Mouse (Mus musculus): ENCODE measurements around the gene Ddx52. TPM values are rescaled to one million over a fixed set of nuclear protein-coding genes. Genes with fewer than 3 reads are reported as not detected.

The Ddx52 gene
- 33.8 to 41.8 TPM (median 39.4 TPM) in 4 replicates for total RNA-seq (2023; ENCODE audit: inconsistent age)

DNA sequence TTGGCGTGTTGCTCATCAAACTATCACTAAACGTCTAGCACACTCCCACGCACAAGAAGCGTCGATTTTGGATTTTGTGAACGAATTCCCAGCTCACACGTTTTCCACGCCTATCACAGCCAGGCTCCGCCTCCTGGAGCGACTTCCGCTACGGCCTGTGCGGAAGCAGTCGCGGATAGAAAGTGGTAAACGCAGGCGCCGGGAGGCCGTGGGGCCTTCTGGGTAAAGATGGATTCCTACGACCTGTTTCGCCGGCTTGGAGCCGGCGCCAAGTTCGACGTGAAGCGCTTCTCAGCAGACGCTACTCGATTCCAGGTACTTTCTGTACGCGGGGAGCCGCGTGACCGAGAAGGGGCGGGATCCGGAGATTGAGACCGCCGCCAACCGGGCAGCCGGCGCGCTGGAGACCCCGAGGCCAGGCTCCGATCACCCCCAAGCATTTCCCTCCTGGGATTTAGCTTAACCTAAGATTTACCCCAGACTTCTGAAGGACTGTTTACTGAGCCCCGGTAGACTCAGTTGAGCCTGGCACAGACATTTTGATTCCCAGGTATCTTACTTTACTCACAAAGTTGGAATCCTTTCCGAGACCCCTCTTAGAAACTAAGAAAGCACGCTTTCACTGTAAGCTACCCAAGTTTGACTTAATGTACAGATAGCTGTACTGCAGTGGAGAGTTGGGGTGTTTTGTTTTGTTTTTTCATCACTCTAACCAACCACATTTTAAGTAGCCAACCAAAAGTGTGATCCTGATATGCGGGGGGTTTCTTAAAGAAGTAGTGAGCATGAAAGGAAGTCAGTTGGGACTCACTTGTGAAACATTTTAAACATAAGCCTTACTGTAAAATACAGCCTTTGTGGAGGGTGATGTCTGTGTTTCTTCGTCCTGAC, at the start of gene Ddx52:
Ddx52 (plus strand) TSS at position 113 of the 891 bp plus-strand sequence.

DNA sequence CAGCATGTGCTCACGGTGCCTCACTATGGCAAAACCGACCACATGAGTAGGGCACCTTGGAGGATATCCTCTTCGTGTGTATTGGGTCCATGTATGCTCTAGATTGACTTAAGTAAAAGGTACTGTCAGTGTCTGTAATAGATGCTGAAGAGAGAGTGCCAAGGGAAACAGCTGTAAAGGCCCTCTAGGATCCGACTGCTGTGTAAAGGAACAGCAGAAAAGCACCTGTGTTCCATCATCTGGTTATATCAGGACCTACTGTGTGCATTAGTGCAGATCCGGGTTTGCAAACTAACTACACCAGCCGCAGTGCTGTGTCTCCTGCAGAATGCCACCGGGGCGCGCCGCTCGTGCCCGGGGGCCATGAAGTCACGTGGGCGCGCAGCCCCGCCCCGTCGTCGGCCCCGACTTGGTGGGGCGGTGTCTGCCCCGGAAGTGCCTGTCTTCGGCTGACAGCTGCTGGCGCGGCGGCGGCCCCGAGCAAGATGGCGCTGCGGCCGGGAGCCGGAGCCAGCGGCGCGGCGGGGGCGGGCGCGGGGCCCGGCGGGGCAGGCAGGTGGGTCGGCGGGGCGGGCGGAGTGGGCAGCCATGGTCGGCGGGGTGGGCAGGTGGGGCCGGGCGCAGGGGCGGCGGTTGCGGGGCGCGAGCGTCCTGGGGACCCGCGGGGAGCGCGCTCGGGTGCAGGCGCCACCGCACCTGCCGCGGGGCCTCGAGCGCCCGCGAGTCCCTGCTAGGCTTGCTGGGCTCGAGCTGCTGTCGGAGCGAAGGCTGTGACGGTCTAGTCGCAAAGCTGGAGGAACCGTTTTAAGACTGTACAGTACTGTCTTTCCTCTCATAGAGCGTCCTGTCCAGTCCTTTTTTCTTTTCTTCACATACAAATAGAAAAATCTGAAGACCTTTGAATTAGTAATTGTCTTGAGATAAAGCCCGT, 22.4 kb downstream of the Ddx52 start, which contains the start of gene Synrg:
Synrg (plus strand) TSS at position 438 of the 931 bp plus-strand sequence.

Other genes starting within 250 kb of the Ddx52 start
- gene Wfdc17, start 238.1 kb upstream of the Ddx52 start, total RNA-seq (2023; ENCODE audit: inconsistent age), result 5.2 to 9.3 TPM (median 7.7 TPM) in 4 replicates
- gene Wfdc18, start 233.0 kb upstream of the Ddx52 start, total RNA-seq (2023; ENCODE audit: inconsistent age), result 0.90 TPM in 1 of 4 replicates, not detected in the others
- 1.4 to 5.6 TPM (median 3.1 TPM) in 4 replicates for gene Wfdc21, start 195.1 kb upstream of the Ddx52 start, total RNA-seq (2023; ENCODE audit: inconsistent age)
- gene Heatr6, start 188.4 kb upstream of the Ddx52 start, total RNA-seq (2023; ENCODE audit: inconsistent age), result 49.8 to 55.3 TPM (median 54.1 TPM) in 4 replicates
- 0.51 to 0.97 TPM in 2 of 4 replicates, not detected in the others for gene Hnf1b, start 92.0 kb upstream of the Ddx52 start, total RNA-seq (2023; ENCODE audit: inconsistent age)
- gene Synrg, start 22.4 kb downstream of the Ddx52 start, total RNA-seq (2023; ENCODE audit: inconsistent age), result 78.1 to 83.2 TPM (median 79.8 TPM) in 4 replicates
- gene Dusp14, start 127.2 kb downstream of the Ddx52 start, total RNA-seq (2023; ENCODE audit: inconsistent age), result 0.35 to 0.81 TPM (median 0.62 TPM) in 4 replicates
- 8.0 to 10.1 TPM (median 8.8 TPM) in 4 replicates for gene Tada2a, start 187.5 kb downstream of the Ddx52 start, total RNA-seq (2023; ENCODE audit: inconsistent age)
- gene Acaca, start 187.6 kb downstream of the Ddx52 start, total RNA-seq (2023; ENCODE audit: inconsistent age), result 24.0 to 33.6 TPM (median 26.4 TPM) in 4 replicates
- gene Gm11437, start 225.4 kb downstream of the Ddx52 start, total RNA-seq (2023; ENCODE audit: inconsistent age), result not detected in 4 replicates

Data from B cell, adult (primary cell).